Mouse (Mus musculus): ENCODE results near the gene Pth1r.

Pth1r gene

GRCm38 (mm10) chr9:110746961-110747360 is at the start of gene Pth1r:
Gene Pth1r (minus strand): TSS chr9:110747145.
- peak; percentile 80 for DNase-seq

DNA sequence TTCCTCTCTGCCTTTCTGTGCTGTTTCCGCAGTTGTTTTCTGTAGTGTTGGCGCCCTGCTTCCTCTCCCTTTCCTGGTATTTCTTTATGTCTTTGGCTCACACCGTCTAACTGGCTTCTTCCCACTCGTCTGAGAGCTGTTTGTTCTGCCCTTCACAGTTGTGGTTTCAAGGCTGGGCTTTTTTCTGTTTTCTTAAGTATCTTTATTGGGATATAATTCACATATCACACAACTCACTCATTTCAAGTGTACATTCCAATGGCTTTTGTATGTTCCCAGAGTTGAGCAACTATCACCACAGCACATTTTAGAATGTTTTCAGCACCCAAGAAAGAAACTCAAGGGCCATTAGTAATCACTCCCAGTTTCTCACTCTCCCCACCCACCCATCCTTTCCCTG is 43.5 kb upstream of the Pth1r start:
- no peak for DNase-seq

DNA sequence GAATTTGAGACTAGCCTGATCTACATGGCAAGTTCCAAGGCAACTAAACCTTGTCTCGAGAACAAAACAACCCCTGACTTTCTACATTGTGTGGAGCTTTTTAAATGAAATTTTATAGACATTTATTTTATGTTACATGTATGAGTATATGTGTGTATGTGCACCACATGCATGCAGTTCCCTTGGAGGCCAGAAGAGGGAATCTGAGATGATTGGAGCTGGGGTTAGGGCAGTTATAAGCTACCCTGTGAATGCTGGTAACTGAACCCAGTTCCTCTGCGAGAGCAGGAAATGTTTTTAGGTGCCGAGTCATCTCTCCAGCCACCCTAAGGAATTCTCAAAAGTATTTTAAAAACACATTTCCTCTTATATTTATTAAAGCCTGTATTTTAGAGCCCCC is 41.2 kb upstream of the Pth1r start:
- no peak for DNase-seq

- no peak for DNase-seq
These were observed 36.7 kb upstream of the Pth1r start for GRCm38 (mm10) chr9:110783611-110784010.

- DNase-seq, result peak; percentile 92
These were observed 34.8 kb upstream of the Pth1r start for GRCm38 (mm10) chr9:110781731-110782130.

DNA sequence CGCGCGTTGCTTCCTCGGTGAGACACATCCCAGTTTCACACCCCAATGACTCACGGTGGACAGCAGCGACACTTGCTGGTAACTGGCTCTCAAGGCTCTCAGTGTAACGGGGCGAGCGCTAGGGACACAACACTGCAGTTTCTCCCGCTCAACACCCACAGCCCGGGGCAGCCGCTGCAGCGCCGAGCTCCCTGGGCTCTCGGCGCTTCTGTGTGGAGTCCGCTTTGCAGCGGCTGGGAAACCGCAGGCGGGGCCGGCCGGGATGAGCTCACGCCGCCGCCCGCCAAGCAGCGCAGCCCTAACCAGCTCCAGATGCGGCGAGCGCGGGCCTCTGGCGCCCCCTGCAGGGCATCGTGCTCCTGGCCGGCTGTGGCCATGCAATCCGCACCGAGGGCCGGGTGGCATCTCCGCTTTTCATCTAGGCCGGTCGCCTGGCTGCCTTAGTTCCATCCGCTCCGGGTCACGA is 34.3 kb upstream of the Pth1r start:
- peak; percentile 89 for DNase-seq

DNA sequence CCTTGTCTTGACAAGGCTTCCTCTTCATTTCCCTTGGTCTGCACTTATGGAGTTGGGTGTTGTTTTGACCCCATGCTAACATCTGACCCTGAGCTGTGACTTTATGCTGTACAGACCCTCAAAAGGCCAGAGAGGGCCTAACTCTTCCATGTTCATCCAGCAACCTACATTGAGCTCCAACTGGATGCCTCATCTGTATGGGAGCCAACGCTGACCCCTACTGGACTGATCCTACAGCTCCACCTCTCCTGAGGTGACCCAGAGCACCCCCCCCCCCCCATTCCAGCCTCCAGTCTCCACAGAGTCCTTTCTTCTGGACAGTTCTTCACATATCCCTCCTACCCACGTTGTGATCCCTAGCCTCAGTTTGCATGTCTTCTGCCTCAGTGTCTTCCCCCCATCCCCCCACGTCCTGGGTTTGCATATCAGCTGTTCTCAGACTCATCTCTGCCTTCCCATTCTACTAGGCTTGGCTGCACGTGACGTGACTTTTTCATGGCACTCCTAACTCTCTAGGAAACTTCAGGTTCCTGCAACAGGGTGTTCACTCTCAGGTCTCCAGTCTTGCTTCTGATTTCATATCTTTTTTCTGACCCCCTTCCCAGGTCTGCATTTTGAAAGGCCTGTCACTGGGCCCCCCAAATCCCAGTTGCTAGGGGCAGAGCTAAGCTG is 32.4 kb upstream of the Pth1r start:
- DNase-seq, result no peak

DNA sequence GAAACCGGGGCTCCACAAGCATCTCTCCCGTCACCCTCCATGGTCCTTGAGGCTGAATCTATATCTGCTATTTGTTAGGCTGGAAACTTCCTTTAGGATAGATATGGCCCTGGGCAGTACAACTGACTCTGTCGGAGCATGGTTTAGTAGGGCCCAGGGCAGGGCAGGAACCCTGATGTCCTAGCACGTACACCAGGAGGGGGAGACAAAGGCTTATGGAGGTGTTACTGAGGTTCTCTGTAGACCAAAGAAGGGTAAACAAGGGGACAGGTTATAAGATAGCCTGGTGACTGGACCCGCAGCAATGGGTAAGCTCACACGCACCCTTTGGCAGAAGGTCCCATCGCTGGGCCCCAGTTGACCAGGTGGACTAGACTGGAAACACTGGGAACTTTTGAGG is 31.6 kb upstream of the Pth1r start:
- no peak for DNase-seq

GRCm38 (mm10) chr9:110778100-110778499 is 31.2 kb upstream of the Pth1r start:
- DNase-seq, result no peak

- DNase-seq, result no peak
These were observed 28.5 kb upstream of the Pth1r start for GRCm38 (mm10) chr9:110775269-110776022.

DNA sequence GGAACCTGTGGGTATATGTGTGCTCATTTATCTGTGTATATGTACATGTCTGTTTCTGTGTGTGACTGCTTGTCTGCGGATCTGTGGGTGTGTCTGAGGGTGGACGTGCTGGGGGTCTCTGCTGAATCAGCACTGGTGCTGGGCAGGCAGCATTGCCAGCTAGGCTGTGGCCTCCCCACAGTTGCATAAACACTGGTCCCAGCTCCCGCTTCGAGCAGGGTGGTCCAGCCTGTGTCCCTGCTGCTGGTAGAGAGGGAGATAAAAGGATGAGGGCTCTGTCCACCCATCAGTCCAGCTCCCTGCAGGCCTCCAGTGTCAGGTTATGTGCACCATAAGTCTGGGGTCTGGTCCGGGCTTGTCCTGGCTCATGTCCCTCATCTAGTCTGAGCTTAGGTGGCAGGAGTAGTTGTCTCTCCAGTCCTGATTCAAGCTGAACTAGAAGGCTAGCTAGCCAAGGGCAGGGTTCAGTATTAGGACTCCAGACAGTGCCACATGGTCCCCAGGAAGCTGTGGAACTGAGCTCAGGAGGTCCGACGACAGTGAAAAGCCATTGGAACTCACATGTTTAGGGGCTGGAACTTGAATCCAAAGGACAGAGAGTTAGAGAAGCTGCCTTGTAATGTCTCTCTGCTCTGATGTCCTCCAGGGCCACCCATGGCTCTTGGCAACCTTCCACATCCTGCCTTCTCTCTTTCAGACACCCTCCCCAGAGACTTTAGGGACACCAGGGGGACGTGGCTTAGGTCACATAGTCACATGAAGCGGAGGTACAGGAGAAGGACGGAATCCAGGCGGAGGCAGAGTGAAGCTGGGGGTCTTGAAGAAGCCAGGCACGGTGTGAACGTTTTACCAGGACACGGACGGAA is 27.7 kb upstream of the Pth1r start:
- DNase-seq, result no peak

DNA sequence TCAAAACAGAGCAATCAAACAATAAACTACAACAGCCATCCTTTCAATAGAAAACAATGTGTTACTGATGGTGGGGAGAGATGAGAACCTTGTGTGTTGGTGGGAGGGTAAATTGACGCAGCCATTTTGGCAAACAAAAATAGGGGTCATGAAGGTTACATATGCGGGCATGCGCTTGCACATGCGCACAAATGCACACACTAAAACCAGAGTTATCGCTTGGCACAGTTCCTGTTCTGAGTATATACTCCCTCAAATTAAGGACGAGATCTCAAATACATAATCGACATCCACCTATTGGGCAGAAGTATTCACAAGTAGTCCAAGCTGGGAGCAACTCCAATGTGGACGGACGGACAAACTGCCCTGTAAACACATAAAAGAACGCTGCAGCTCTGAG is 25.4 kb upstream of the Pth1r start:
- no peak for DNase-seq

DNA sequence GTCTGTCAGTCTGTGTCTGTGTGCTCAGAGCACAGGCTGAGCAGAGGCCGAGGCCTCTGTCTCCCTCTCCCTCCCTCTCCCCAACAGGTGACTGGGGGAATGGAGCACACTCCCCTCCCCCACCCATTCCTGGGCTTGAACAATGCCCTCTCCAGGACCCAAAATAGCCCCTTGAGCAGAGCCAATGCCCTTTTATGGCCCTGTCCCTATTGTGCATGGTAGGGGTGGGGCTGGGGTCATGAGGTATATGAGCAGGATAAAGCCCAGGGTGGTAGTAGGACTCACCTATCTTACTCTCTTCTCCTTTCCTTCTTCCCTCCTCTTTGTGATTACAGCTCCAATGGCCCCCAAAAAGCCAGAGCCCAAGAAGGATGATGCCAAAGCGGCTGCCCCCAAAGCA is 16.5 kb upstream of the Pth1r start:
- no peak for DNase-seq

GRCm38 (mm10) chr9:110762763-110763162 is 15.8 kb upstream of the Pth1r start:
- no peak for DNase-seq

GRCm38 (mm10) chr9:110760886-110761285 is 13.9 kb upstream of the Pth1r start:
- DNase-seq, result no peak

- peak; percentile 67 for DNase-seq
These were observed 12.3 kb upstream of the Pth1r start for GRCm38 (mm10) chr9:110759265-110759664.

GRCm38 (mm10) chr9:110758605-110759004 is 11.7 kb upstream of the Pth1r start:
- DNase-seq, result peak; percentile 66

DNA sequence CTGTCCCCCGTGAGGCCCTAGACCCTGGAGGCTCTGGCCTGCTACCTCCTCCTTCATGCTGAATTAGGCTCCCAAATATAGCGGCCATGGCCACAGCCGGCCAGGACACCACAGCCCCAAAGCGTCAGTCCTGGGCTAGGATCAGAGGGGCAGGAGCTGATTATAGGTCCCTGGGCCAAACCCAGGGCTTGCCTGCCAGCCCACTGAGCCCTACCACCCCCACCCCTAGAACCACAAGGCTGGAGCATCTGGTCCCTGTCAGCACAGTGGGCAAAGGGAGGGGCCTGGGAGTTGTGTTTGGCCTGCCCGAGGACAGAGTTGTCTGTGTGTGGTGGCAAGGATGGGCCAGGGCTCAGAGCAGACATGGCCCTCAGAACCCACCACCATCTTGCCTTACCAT is 10.9 kb upstream of the Pth1r start:
- no peak for DNase-seq

- DNase-seq, result no peak
These were observed 6.8 kb upstream of the Pth1r start for GRCm38 (mm10) chr9:110753773-110754172.

GRCm38 (mm10) chr9:110752917-110753435 is 6.0 kb upstream of the Pth1r start:
- no peak for DNase-seq

DNA sequence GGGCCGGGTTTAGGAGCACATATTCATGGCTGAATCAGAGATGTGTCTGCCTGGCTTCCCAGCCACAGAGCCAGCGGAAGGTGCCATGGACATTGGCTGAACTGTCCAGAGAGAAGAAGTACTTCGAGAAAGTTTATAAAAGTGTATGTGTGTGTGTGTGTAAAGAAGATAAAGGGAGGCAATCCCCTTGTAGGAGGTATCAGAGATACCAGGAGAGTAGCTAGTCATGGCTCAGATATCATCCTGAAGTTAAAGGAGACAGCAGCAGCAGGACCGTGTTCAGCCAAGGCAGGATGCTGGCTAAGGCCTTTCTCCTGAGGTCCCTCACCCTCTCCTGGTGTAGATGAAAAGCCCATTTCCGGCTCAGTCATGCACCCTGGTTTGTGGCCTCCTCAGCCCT is 4.5 kb upstream of the Pth1r start:
- DNase-seq, result no peak

DNA sequence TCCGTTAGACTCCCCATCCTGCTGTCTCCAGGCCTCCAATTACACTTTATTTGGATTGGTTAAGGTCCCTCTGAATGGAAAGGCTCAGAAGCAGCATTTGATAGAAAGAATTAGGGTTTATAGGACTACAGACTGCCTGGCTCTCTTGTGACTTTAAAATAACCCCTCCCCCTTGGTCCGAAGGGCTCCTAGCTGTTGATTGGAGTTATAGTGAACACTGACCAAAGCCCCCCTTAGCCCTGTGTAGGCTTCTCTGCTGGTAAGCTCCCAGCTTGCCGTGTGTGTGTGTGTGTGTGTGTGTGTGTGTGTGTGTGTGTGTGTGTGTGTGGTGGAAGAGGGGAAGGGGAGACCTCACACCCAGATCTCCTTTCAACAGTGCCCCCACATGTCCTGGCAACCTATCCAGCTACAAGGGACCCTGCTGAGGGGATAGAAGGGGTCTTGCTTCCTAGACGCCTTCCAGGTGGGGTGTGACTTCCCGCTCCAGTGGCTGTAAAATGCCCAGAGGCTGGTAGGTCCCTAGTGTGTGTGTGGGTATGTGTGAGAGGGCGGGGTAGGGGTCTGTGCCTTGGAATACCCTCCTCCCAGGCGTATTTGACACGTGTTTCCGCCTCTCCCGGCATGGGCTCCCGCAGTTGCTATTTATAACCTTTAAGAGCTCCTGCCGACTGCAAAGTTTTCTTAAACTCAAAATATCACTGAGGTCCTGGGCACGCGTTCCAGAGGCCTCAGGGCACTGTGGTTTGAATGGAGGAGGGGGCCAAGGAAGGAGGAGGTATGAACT is 3.7 kb upstream of the Pth1r start:
- peak; percentile 43 for DNase-seq
